Mouse (Mus musculus) brain, embryonic 14.5 days (tissue): ENCODE results near the gene Phactr1. TPM values are rescaled to one million over a fixed set of nuclear protein-coding genes. Genes with fewer than 3 reads are reported as not detected.

ENCODE experiments used
- DNase-seq: peaks from one replicate; pipeline ENCODE4 v3.0.0-alpha.2; 2011; ENCODE audit warnings: low read depth
- CTCF ChIP-seq: fragments of 200-500 bp; IDR thresholded peaks from 2 replicates; pipeline ENCODE4 v1.5.1; 2012; ENCODE audit warnings: inconsistent platforms, mild to moderate bottlenecking, moderate library complexity, borderline replicate concordance; ENCODE audit not compliant: insufficient read depth, insufficient read length; ENCODE audit errors: extremely low read depth
- POLR2A ChIP-seq: fragments of 200-500 bp; IDR thresholded peaks from 2 replicates; pipeline ENCODE4 v1.6.1; 2012; ENCODE audit warnings: mild to moderate bottlenecking, inconsistent platforms, borderline replicate concordance; ENCODE audit not compliant: poor library complexity, insufficient read depth, insufficient read length, severe bottlenecking; ENCODE audit errors: extremely low read depth
- polyA plus RNA-seq: library from polyadenylated mRNA; depleted of rRNA; stranded (reverse); fragments of >200 nt; gene quantifications from 2 replicates; pipeline ENCODE4 v1.2.3, GENCODE M21; 2012

Phactr1 gene
- polyA plus RNA-seq, 1 experiment: 40.1 TPM

GRCm38 (mm10) chr13:43134468-43134867 is 454.0 kb downstream of the Phactr1 start:
- TF ChIP-seq CTCF (no peak), POLR2A (no peak)
- DNase-seq: peak; percentile 53

- TF ChIP-seq POLR2A (no peak), CTCF (no peak)
- DNase-seq: no peak
Observed at GRCm38 (mm10) chr13:43144720-43145418, 464.4 kb downstream of the Phactr1 start.

GRCm38 (mm10) chr13:43146515-43147258 is 466.3 kb downstream of the Phactr1 start:
- DNase-seq: no peak
- TF ChIP-seq POLR2A (no peak), CTCF (no peak)

- no peak for DNase-seq
- TF ChIP-seq CTCF (no peak), POLR2A (no peak)
Observed at GRCm38 (mm10) chr13:43148692-43149091, 468.3 kb downstream of the Phactr1 start.

GRCm38 (mm10) chr13:43149661-43150060 is 469.2 kb downstream of the Phactr1 start:
- no peak for DNase-seq
- TF ChIP-seq CTCF (no peak), POLR2A (no peak)

- no peak for TF ChIP-seq POLR2A
- TF ChIP-seq CTCF: no peak
- DNase-seq: no peak
Observed at GRCm38 (mm10) chr13:43152005-43152520, 471.6 kb downstream of the Phactr1 start.

GRCm38 (mm10) chr13:43157370-43157769 is 476.9 kb downstream of the Phactr1 start:
- no peak for TF ChIP-seq POLR2A
- TF ChIP-seq CTCF: no peak
- DNase-seq: no peak

- DNase-seq: peak; percentile 31
- no peak for TF ChIP-seq CTCF
- no peak for TF ChIP-seq POLR2A
Observed at GRCm38 (mm10) chr13:43158281-43158680, 477.9 kb downstream of the Phactr1 start.

GRCm38 (mm10) chr13:43159429-43159828 is 479.0 kb downstream of the Phactr1 start:
- TF ChIP-seq CTCF (no peak), POLR2A (no peak)
- no peak for DNase-seq

GRCm38 (mm10) chr13:43167721-43168120 is 487.3 kb downstream of the Phactr1 start:
- DNase-seq: peak; percentile 12
- TF ChIP-seq POLR2A: no peak
- TF ChIP-seq CTCF: 0 out of 2 replicates have a peak, but pooled peaks have one; percentile 3

GRCm38 (mm10) chr13:43171020-43171710 is 490.7 kb downstream of the Phactr1 start, which contains the start of gene Tbc1d7:
Tbc1d7 (minus strand) TSS chr13:43171501.
- peak; percentile 99 for DNase-seq
- TF ChIP-seq CTCF (no peak), POLR2A (peak; percentile 73; the same call in 1 of the 2 replicates)

GRCm38 (mm10) chr13:43172036-43172713 is 491.8 kb downstream of the Phactr1 start:
- TF ChIP-seq POLR2A (no peak), CTCF (no peak)
- peak; percentile 18 for DNase-seq
